Mouse (Mus musculus) ES-E14 (cell line): Measurements from ENCODE around the gene Npc2.

Experiments
- CHD2 ChIP-seq: IDR thresholded peaks from 2 replicates; pipeline ENCODE4 v1.6.1; 2014; ENCODE audit warnings: mild to moderate bottlenecking, low read depth, low read length, inconsistent platforms
- HCFC1 ChIP-seq: IDR thresholded peaks from 2 replicates; pipeline ENCODE4 v1.6.1; 2012; ENCODE audit warnings: low read length, inconsistent platforms, borderline replicate concordance; ENCODE audit not compliant: insufficient read depth
- MAFK ChIP-seq: IDR thresholded peaks from 2 replicates; pipeline ENCODE4 v1.6.1; 2014; ENCODE audit warnings: mild to moderate bottlenecking, low read depth, low read length, inconsistent platforms; ENCODE audit not compliant: insufficient read depth

GRCm38 (mm10) chr12:84750661-84751060 lies 22.3 kb downstream of the Npc2 start:
- TF ChIP-seq HCFC1 = no peak
- TF ChIP-seq CHD2 = no peak
- TF ChIP-seq MAFK = no peak
